Mouse (Mus musculus) hindbrain, embryonic 16.5 days (tissue): Measurements from ENCODE around the gene Zfp366. TPM values are rescaled to one million over a fixed set of nuclear protein-coding genes. Genes with fewer than 3 reads are reported as not detected.

ENCODE experiments used
- ATAC-seq: fragments of 200-750 bp; cut with Nextera tagmentation; 2 replicates; pipeline ENCODE4 v1.8.0; 2017; ENCODE audit warnings: moderate TSS enrichment, moderate library complexity
- H3K27ac ChIP-seq: fragments of 300-500 bp; sonication (generic); 2 replicates; pipeline ENCODE4 v1.5.1; 2014; ENCODE audit warnings: low read depth, mild to moderate bottlenecking, control low read depth, low read length, moderate library complexity
- H3K27me3 ChIP-seq: fragments of 300-500 bp; sonication (generic); replicated peaks from 2 replicates; pipeline ENCODE4 v1.6.1; 2014; ENCODE audit warnings: low read length; ENCODE audit not compliant: control insufficient read depth, insufficient read depth
- H3K36me3 ChIP-seq: fragments of 300-500 bp; sonication (generic); 2 replicates; pipeline ENCODE4 v1.6.1; 2014; ENCODE audit warnings: mild to moderate bottlenecking, low read length, moderate library complexity, mixed read lengths; ENCODE audit not compliant: control insufficient read depth, insufficient read depth
- H3K4me1 ChIP-seq: fragments of 300-500 bp; sonication (generic); 2 replicates; pipeline ENCODE4 v1.6.1; 2014; ENCODE audit warnings: low read depth, low read length; ENCODE audit not compliant: control insufficient read depth, insufficient read depth
- H3K4me2 ChIP-seq: fragments of 300-500 bp; sonication (generic); 2 replicates; pipeline ENCODE4 v1.6.1; 2014; ENCODE audit warnings: mild to moderate bottlenecking, low read length, control low read depth, moderate library complexity
- H3K4me3 ChIP-seq: fragments of 300-500 bp; sonication (generic); 2 replicates; pipeline ENCODE4 v1.5.1; 2014; ENCODE audit warnings: mild to moderate bottlenecking, low read length, control low read depth, moderate library complexity
- H3K9ac ChIP-seq: fragments of 300-500 bp; sonication (generic); 2 replicates; pipeline ENCODE4 v1.6.1; 2014; ENCODE audit warnings: low read depth, mild to moderate bottlenecking, control low read depth, low read length, moderate library complexity
- H3K9me3 ChIP-seq: fragments of 300-500 bp; sonication (generic); 2 replicates; pipeline ENCODE4 v1.6.1; 2014; ENCODE audit warnings: mild to moderate bottlenecking, low read length, moderate library complexity; ENCODE audit not compliant: control insufficient read depth
- WGBS: fragments of 180-500 bp; shearing (Covaris S2); extraction: QIAGEN DNeasy Blood & Tissue Kit; methylation state at CpG from one replicate; pipeline ENCODE4 v1.1.7; 2014; 5-methylcytosine and 5-hydroxymethylcytosine counted together
- polyA plus RNA-seq: library from polyadenylated mRNA; unstranded; fragments of >200 nt; fragmentation: Nextera tagmentation; extraction: Ambion mirVana; gene quantifications from 2 replicates; pipeline ENCODE4 v1.2.1, GENCODE M21; 2015

Gene Zfp366
- polyA plus RNA-seq, 1 experiment from 2014 or later = 1.0 TPM

- no peaks in the 10 kb centered on the region for H3K36me3 ChIP-seq
- 90% methylated on average over 3 of the region's 3 CpGs for WGBS
- H3K9ac ChIP-seq = no peak overlapping the region
- no peaks in the 10 kb centered on the region for H3K4me1 ChIP-seq
- H3K4me2 ChIP-seq = no peak overlapping the region
- H3K27ac ChIP-seq = no peak overlapping the region
- H3K27me3 ChIP-seq = no peaks in the 10 kb centered on the region
- no peaks in the 10 kb centered on the region for H3K9me3 ChIP-seq
- no peak for ATAC-seq
- no peak overlapping the region for H3K4me3 ChIP-seq
These were observed 1.2 kb upstream of the Zfp366 start for GRCm38 (mm10) chr13:99183257-99183895.

DNA sequence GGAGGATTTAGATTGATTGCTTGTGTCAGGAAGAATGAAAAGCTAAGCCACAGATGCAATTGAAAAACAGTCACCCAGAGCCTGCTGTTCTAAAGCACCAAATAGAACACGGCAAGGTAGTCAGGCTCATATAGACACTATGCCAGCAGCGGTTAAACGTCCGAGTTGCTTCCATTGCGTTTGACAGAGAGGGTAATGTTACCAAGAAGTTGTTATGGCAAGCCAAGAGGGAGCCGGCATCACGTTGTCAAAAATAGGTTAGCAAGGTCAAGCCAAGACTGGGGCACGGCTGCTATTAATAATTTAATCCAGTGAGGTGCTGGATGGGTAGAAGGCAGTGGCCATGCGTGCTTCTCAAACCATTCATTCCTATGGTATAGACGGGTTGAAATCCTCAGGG lies 950 bp downstream of the Zfp366 start:
- no peaks in the 10 kb centered on the region for H3K27me3 ChIP-seq
- no peak overlapping the region for H3K4me2 ChIP-seq
- no peak for ATAC-seq
- no peak overlapping the region for H3K27ac ChIP-seq
- H3K36me3 ChIP-seq = no peaks in the 10 kb centered on the region
- no peak overlapping the region for H3K4me3 ChIP-seq
- WGBS = 78% methylated on average over 10 of the region's 10 CpGs
- H3K9ac ChIP-seq = no peak overlapping the region
- no peaks in the 10 kb centered on the region for H3K4me1 ChIP-seq
- no peaks in the 10 kb centered on the region for H3K9me3 ChIP-seq

GRCm38 (mm10) chr13:99186138-99186853 lies 1.7 kb downstream of the Zfp366 start:
- 89% methylated on average over 10 of the region's 10 CpGs for WGBS
- H3K4me2 ChIP-seq = no peak overlapping the region
- H3K4me3 ChIP-seq = no peak overlapping the region

GRCm38 (mm10) chr13:99186859-99187258 lies 2.2 kb downstream of the Zfp366 start:
- H3K4me2 ChIP-seq = no peak overlapping the region
- no peaks in the 10 kb centered on the region for H3K27me3 ChIP-seq
- no peak overlapping the region for H3K27ac ChIP-seq
- H3K4me3 ChIP-seq = no peak overlapping the region
- no peak overlapping the region for H3K9ac ChIP-seq
- H3K4me1 ChIP-seq = no peaks in the 10 kb centered on the region
- WGBS = 79% methylated on average over 7 of the region's 7 CpGs
- no peaks in the 10 kb centered on the region for H3K9me3 ChIP-seq
- no peaks in the 10 kb centered on the region for H3K36me3 ChIP-seq
- no peak for ATAC-seq

More at GRCm38 (mm10) chr13:99186138-99186853, 1.7 kb downstream of the Zfp366 start:
- no peak for ATAC-seq
- Histone ChIP-seq H3K27ac (no peak overlapping the region), H3K9me3 (no peaks in the 10 kb centered on the region), H3K4me1 (no peaks in the 10 kb centered on the region), H3K27me3 (no peaks in the 10 kb centered on the region), H3K9ac (no peak overlapping the region), H3K36me3 (no peaks in the 10 kb centered on the region)

DNA sequence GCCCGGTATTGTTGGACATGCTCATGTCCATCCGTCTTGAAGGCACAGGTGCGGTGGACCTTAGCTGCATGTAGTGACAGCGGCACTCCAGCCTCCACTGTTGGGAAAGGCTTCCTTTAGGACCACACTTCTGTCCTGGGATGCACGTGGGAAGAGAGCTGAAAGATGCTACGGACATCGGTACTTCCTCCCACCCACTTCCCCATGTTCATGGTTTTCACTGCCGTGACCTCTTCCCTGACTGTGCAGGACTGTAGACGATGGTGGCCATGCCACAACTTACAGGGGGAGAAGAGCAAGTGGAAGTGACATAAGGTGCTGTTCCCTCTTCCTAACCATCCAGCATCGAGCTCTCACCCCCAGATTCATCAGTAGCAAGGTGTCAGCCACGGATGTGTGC lies 2.8 kb downstream of the Zfp366 start:
- Histone ChIP-seq H3K9me3 (no peaks in the 10 kb centered on the region), H3K4me1 (no peaks in the 10 kb centered on the region), H3K4me3 (no peak overlapping the region), H3K9ac (no peak overlapping the region), H3K27ac (no peak overlapping the region), H3K27me3 (no peaks in the 10 kb centered on the region), H3K4me2 (no peak overlapping the region), H3K36me3 (no peaks in the 10 kb centered on the region)
- no peak for ATAC-seq
- 87% methylated on average over 11 of the region's 11 CpGs for WGBS

DNA sequence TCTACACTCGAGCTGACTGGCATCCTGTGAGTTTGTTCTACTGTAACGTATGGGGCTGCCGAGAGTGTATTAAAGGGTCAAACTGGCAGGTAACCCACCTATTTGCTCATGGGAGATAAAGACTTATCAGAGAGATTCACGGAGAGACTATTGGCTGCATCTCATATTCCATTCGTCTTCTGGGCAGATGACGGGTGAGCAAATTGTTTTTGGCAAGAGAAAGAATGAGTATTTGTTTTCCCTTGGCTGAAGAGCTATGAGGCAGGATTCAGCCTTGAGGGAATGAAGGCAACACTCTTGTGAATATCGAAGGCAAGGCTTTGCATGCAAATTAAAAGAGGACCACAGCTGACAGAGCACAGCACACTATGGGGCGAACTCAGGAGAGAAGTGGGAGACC lies 4.0 kb downstream of the Zfp366 start:
- no peak overlapping the region for H3K27ac ChIP-seq
- no peaks in the 10 kb centered on the region for H3K4me1 ChIP-seq
- H3K27me3 ChIP-seq = no peaks in the 10 kb centered on the region
- peak; percentile 60; the same call in 1 of the 2 replicates for ATAC-seq
- no peaks in the 10 kb centered on the region for H3K9me3 ChIP-seq
- H3K36me3 ChIP-seq = no peaks in the 10 kb centered on the region
- 34% methylated on average over 8 of the region's 8 CpGs for WGBS
- H3K9ac ChIP-seq = no peak overlapping the region
- H3K4me2 ChIP-seq = no peak overlapping the region
- H3K4me3 ChIP-seq = no peak overlapping the region

- no peak for ATAC-seq
- no peaks in the 10 kb centered on the region for H3K4me1 ChIP-seq
- no peak overlapping the region for H3K27ac ChIP-seq
- H3K4me2 ChIP-seq = no peak overlapping the region
- no peaks in the 10 kb centered on the region for H3K36me3 ChIP-seq
- no peak overlapping the region for H3K4me3 ChIP-seq
- no peaks in the 10 kb centered on the region for H3K9me3 ChIP-seq
- no peak overlapping the region for H3K9ac ChIP-seq
- no peaks in the 10 kb centered on the region for H3K27me3 ChIP-seq
- WGBS = 80% methylated on average over 3 of the region's 3 CpGs
These were observed 5.0 kb downstream of the Zfp366 start for GRCm38 (mm10) chr13:99189671-99190070.

DNA sequence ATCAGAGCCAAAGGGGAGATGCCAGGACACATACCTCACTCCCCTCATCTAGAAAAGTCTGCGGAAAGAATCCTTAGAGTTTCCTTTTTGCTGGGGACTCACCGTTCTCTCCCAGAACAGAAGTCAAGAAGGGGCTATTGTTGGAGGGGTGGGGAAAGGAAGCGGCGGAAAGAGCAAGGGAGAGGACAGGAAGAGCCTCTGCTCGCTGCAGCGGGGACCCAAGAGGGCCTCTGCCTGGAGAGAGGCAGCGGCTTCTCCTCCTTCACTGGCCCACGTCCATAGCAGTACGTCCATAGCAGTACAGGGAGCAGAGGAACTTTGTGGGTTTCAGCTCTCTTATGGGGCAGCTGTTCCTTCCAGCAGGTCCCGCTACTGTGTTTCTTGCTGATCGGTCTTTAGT lies 5.8 kb downstream of the Zfp366 start:
- H3K4me1 ChIP-seq = no peaks in the 10 kb centered on the region
- no peaks in the 10 kb centered on the region for H3K36me3 ChIP-seq
- no peak overlapping the region for H3K4me2 ChIP-seq
- ATAC-seq = no peak
- H3K27ac ChIP-seq = no peak overlapping the region
- H3K9ac ChIP-seq = no peak overlapping the region
- no peak overlapping the region for H3K4me3 ChIP-seq
- H3K9me3 ChIP-seq = no peaks in the 10 kb centered on the region
- WGBS = 74% methylated on average over 11 of the region's 11 CpGs
- no peaks in the 10 kb centered on the region for H3K27me3 ChIP-seq

- Histone ChIP-seq H3K36me3 (no peaks in the 10 kb centered on the region), H3K27ac (no peak overlapping the region), H3K4me1 (no peaks in the 10 kb centered on the region), H3K9me3 (no peaks in the 10 kb centered on the region), H3K9ac (no peak overlapping the region), H3K27me3 (no peaks in the 10 kb centered on the region), H3K4me3 (no peak overlapping the region), H3K4me2 (no peak overlapping the region)
- no peak for ATAC-seq
- 88% methylated on average over 13 of the region's 13 CpGs for WGBS
These were observed 6.4 kb downstream of the Zfp366 start for GRCm38 (mm10) chr13:99191063-99191462.
